Mouse (Mus musculus) heart, embryonic 11.5 days (tissue): ENCODE measurements around the gene Tmco1. TPM values are rescaled to one million over a fixed set of nuclear protein-coding genes. Genes with fewer than 3 reads are reported as not detected.

Source experiments
- ATAC-seq: fragments of 200-750 bp; cut with Nextera tagmentation; replicated peaks from 2 replicates; pipeline ENCODE4 v1.8.0; 2017; ENCODE audit warnings: moderate library complexity; ENCODE audit not compliant: insufficient number of reproducible peaks, low FRiP score, low TSS enrichment
- H3K27ac ChIP-seq: fragments of 300-500 bp; sonication (generic); 2 replicates; pipeline ENCODE4 v1.5.1; 2014; ENCODE audit warnings: mild to moderate bottlenecking, low read depth, low read length
- H3K27me3 ChIP-seq: fragments of 300-500 bp; sonication (generic); 2 replicates; pipeline ENCODE4 v1.6.1; 2014; ENCODE audit warnings: mild to moderate bottlenecking, low read length, mixed read lengths; ENCODE audit not compliant: control insufficient read depth, insufficient read depth
- H3K36me3 ChIP-seq: fragments of 300-500 bp; sonication (generic); 2 replicates; pipeline ENCODE4 v1.6.1; 2014; ENCODE audit warnings: mild to moderate bottlenecking, low read length, moderate library complexity, mixed read lengths; ENCODE audit not compliant: control insufficient read depth, insufficient read depth
- H3K4me1 ChIP-seq: fragments of 300-500 bp; sonication (generic); 2 replicates; pipeline ENCODE4 v1.6.1; 2014; ENCODE audit warnings: low read length; ENCODE audit not compliant: control insufficient read depth, insufficient read depth
- H3K4me2 ChIP-seq: fragments of 300-500 bp; sonication (generic); 2 replicates; pipeline ENCODE4 v1.6.1; 2014; ENCODE audit warnings: mild to moderate bottlenecking, moderate library complexity
- H3K4me3 ChIP-seq: fragments of 300-500 bp; sonication (generic); 2 replicates; pipeline ENCODE4 v1.5.1; 2014; ENCODE audit warnings: low read depth, low read length
- H3K9ac ChIP-seq: fragments of 300-500 bp; sonication (generic); 2 replicates; pipeline ENCODE4 v1.6.1; 2014; ENCODE audit warnings: mild to moderate bottlenecking, low read depth, low read length, moderate library complexity
- H3K9me3 ChIP-seq: fragments of 300-500 bp; sonication (generic); replicated peaks from 2 replicates; pipeline ENCODE4 v1.6.1; 2016; ENCODE audit warnings: low read length; ENCODE audit not compliant: control insufficient read depth
- WGBS: fragments of 180-500 bp; shearing (Covaris S2); extraction: QIAGEN DNeasy Blood & Tissue Kit; methylation state at CpG from one replicate; pipeline ENCODE4 v1.1.7; 2014; ENCODE audit not compliant: insufficient replicate concordance; 5-methylcytosine and 5-hydroxymethylcytosine counted together
- polyA plus RNA-seq: library from polyadenylated mRNA; unstranded; fragments of >200 nt; fragmentation: Nextera tagmentation; extraction: Ambion mirVana; gene quantifications from 2 replicates; pipeline ENCODE4 v1.2.1, GENCODE M21; 2014

Tmco1 gene
- polyA plus RNA-seq, 1 experiment from 2014 or later: 98.9 TPM

- ATAC-seq: no peak; the same call in 1 of the 2 replicates
- Histone ChIP-seq H3K36me3 (no peaks in the 10 kb centered on the region), H3K4me2 (peak overlapping the region; percentile 53), H3K27me3 (no peaks in the 10 kb centered on the region), H3K27ac (peak overlapping the region; percentile 78), H3K4me1 (peaks cover 57% of the 10 kb centered on the region), H3K9me3 (no peaks in the 10 kb centered on the region), H3K4me3 (peak overlapping the region; percentile 2; the same call in 1 of the 2 replicates), H3K9ac (peak overlapping the region; percentile 44)
- WGBS: 18% methylated on average over 6 of the region's 6 CpGs
Measured at GRCm38 (mm10) chr1:167269856-167270270, 38.3 kb upstream of the Tmco1 start.

GRCm38 (mm10) chr1:167270342-167271111, 37.7 kb upstream of the Tmco1 start:
- 16% methylated on average over 19 of the region's 19 CpGs for WGBS
- ATAC-seq: peak; percentile 37; the same call in 1 of the 2 replicates

GRCm38 (mm10) chr1:167271304-167271703, 36.9 kb upstream of the Tmco1 start:
- Histone ChIP-seq H3K4me1 (peaks cover 57% of the 10 kb centered on the region), H3K9me3 (no peaks in the 10 kb centered on the region), H3K4me3 (no peak overlapping the region), H3K36me3 (no peaks in the 10 kb centered on the region), H3K27ac (no peak overlapping the region), H3K4me2 (no peak overlapping the region), H3K9ac (no peak overlapping the region), H3K27me3 (no peaks in the 10 kb centered on the region)
- WGBS: 34% methylated on average over 4 of the region's 4 CpGs
- ATAC-seq: peak; percentile 57; the same call in 1 of the 2 replicates

More at GRCm38 (mm10) chr1:167270342-167271111, 37.7 kb upstream of the Tmco1 start:
- H3K9ac ChIP-seq: peak overlapping the region; percentile 44
- H3K9me3 ChIP-seq: no peaks in the 10 kb centered on the region
- peaks cover 57% of the 10 kb centered on the region for H3K4me1 ChIP-seq
- peak overlapping the region; percentile 2; the same call in 1 of the 2 replicates for H3K4me3 ChIP-seq
- H3K27ac ChIP-seq: peak overlapping the region; percentile 78
- no peaks in the 10 kb centered on the region for H3K36me3 ChIP-seq
- H3K27me3 ChIP-seq: no peaks in the 10 kb centered on the region
- peak overlapping the region; percentile 53 for H3K4me2 ChIP-seq

GRCm38 (mm10) chr1:167271841-167272240, 36.3 kb upstream of the Tmco1 start:
- no peak overlapping the region for H3K9ac ChIP-seq
- no peaks in the 10 kb centered on the region for H3K27me3 ChIP-seq
- H3K27ac ChIP-seq: no peak overlapping the region
- H3K9me3 ChIP-seq: no peaks in the 10 kb centered on the region
- no peak for ATAC-seq
- H3K4me2 ChIP-seq: no peak overlapping the region
- WGBS: 38% methylated on average over 8 of the region's 8 CpGs
- H3K4me3 ChIP-seq: no peak overlapping the region
- H3K36me3 ChIP-seq: no peaks in the 10 kb centered on the region
- H3K4me1 ChIP-seq: peaks cover 57% of the 10 kb centered on the region

GRCm38 (mm10) chr1:167273380-167274163, 34.6 kb upstream of the Tmco1 start:
- Histone ChIP-seq H3K27me3 (no peaks in the 10 kb centered on the region), H3K27ac (peak overlapping the region; percentile 73)
- ATAC-seq: no peak

GRCm38 (mm10) chr1:167274646-167275390, 33.4 kb upstream of the Tmco1 start:
- Histone ChIP-seq H3K4me2 (no peak overlapping the region), H3K9ac (no peak overlapping the region), H3K4me3 (no peak overlapping the region), H3K4me1 (peaks cover 54% of the 10 kb centered on the region), H3K27me3 (no peaks in the 10 kb centered on the region), H3K9me3 (no peaks in the 10 kb centered on the region), H3K36me3 (no peaks in the 10 kb centered on the region), H3K27ac (peak overlapping the region; percentile 29; the same call in 1 of the 2 replicates)
- ATAC-seq: no peak
- 84% methylated on average over 12 of the region's 12 CpGs for WGBS

More at GRCm38 (mm10) chr1:167273380-167274163, 34.6 kb upstream of the Tmco1 start:
- no peaks in the 10 kb centered on the region for H3K36me3 ChIP-seq
- 31% methylated on average over 14 of the region's 14 CpGs for WGBS
- H3K9me3 ChIP-seq: no peaks in the 10 kb centered on the region
- 0 out of 2 replicates have a peak overlapping the region, but pooled peaks have one; percentile 1 for H3K4me3 ChIP-seq
- peak overlapping the region; percentile 1; the same call in 1 of the 2 replicates for H3K9ac ChIP-seq
- H3K4me2 ChIP-seq: peak overlapping the region; percentile 53
- H3K4me1 ChIP-seq: peaks cover 57% of the 10 kb centered on the region

GRCm38 (mm10) chr1:167278395-167278794, 29.8 kb upstream of the Tmco1 start:
- no peaks in the 10 kb centered on the region for H3K27me3 ChIP-seq
- H3K9me3 ChIP-seq: no peaks in the 10 kb centered on the region
- peaks cover 40% of the 10 kb centered on the region for H3K4me1 ChIP-seq
- WGBS: 74% methylated on average over 6 of the region's 6 CpGs
- no peak overlapping the region for H3K4me3 ChIP-seq
- peak overlapping the region; percentile 37; the same call in 1 of the 2 replicates for H3K27ac ChIP-seq
- no peak overlapping the region for H3K4me2 ChIP-seq
- no peaks in the 10 kb centered on the region for H3K36me3 ChIP-seq
- H3K9ac ChIP-seq: no peak overlapping the region
- ATAC-seq: no peak

GRCm38 (mm10) chr1:167279160-167279715, 28.9 kb upstream of the Tmco1 start:
- no peak overlapping the region for H3K4me3 ChIP-seq
- no peak overlapping the region for H3K9ac ChIP-seq
- peaks cover 32% of the 10 kb centered on the region for H3K4me1 ChIP-seq
- ATAC-seq: no peak
- H3K27ac ChIP-seq: peak overlapping the region; percentile 37
- H3K9me3 ChIP-seq: no peaks in the 10 kb centered on the region
- no peaks in the 10 kb centered on the region for H3K27me3 ChIP-seq
- WGBS: 49% methylated on average over 13 of the region's 13 CpGs
- H3K36me3 ChIP-seq: no peaks in the 10 kb centered on the region
- H3K4me2 ChIP-seq: peak overlapping the region; percentile 19
